Mouse (Mus musculus) limb, embryonic 14.5 days (tissue): ENCODE data around the gene Cuedc2. TPM values are rescaled to one million over a fixed set of nuclear protein-coding genes. Genes with fewer than 3 reads are reported as not detected.

Source experiments
- ATAC-seq: fragments of 200-750 bp; cut with Nextera tagmentation; 2 replicates; pipeline ENCODE4 v1.8.0; 2017; ENCODE audit warnings: low read depth, moderate number of reproducible peaks, moderate TSS enrichment; ENCODE audit not compliant: low FRiP score
- DNase-seq: peaks from one replicate; pipeline ENCODE4 v3.0.0-alpha.2; 2015; ENCODE audit warnings: low spot score
- H3K27ac ChIP-seq: fragments of 300-500 bp; sonication (generic); replicated peaks from 2 replicates; pipeline ENCODE4 v1.5.1; 2014; ENCODE audit warnings: low read depth, mild to moderate bottlenecking, low read length, moderate library complexity, mixed read lengths
- H3K27me3 ChIP-seq: fragments of 300-500 bp; sonication (generic); 2 replicates; pipeline ENCODE4 v1.6.1; 2014; ENCODE audit warnings: low read length, mixed read lengths; ENCODE audit not compliant: control insufficient read depth, insufficient read depth
- H3K36me3 ChIP-seq: fragments of 300-500 bp; sonication (generic); 2 replicates; pipeline ENCODE4 v1.6.1; 2014; ENCODE audit warnings: mild to moderate bottlenecking, low read length, moderate library complexity, mixed read lengths; ENCODE audit not compliant: control insufficient read depth, insufficient read depth
- H3K4me1 ChIP-seq: fragments of 300-500 bp; sonication (generic); 2 replicates; pipeline ENCODE4 v1.6.1; 2014; ENCODE audit warnings: antibody characterized with exemption, low read length, mixed read lengths; ENCODE audit not compliant: control insufficient read depth, insufficient read depth
- H3K4me2 ChIP-seq: fragments of 300-500 bp; sonication (generic); replicated peaks from 2 replicates; pipeline ENCODE4 v1.6.1; 2014; ENCODE audit warnings: low read depth, mild to moderate bottlenecking, low read length, moderate library complexity; ENCODE audit not compliant: severe bottlenecking
- H3K4me3 ChIP-seq: fragments of 300-500 bp; sonication (generic); replicated peaks from 2 replicates; pipeline ENCODE4 v1.5.1; 2014; ENCODE audit warnings: low read length
- H3K9ac ChIP-seq: fragments of 300-500 bp; sonication (generic); 2 replicates; pipeline ENCODE4 v1.6.1; 2014; ENCODE audit warnings: mild to moderate bottlenecking, low read depth, low read length, moderate library complexity; ENCODE audit not compliant: severe bottlenecking
- H3K9me3 ChIP-seq: fragments of 300-500 bp; sonication (generic); 2 replicates; pipeline ENCODE4 v1.6.1; 2016; ENCODE audit warnings: low read length; ENCODE audit not compliant: control insufficient read depth
- POLR2A ChIP-seq: fragments of 200-500 bp; IDR thresholded peaks from 2 replicates; pipeline ENCODE4 v1.8.0; 2012; ENCODE audit warnings: inconsistent platforms, mild to moderate bottlenecking, moderate library complexity, borderline replicate concordance; ENCODE audit not compliant: insufficient read depth, insufficient read length; ENCODE audit errors: extremely low read depth
- WGBS: fragments of 180-500 bp; shearing (Covaris S2); extraction: QIAGEN DNeasy Blood & Tissue Kit; methylation state at CpG from one replicate; pipeline ENCODE4 v1.1.7; 2014; 5-methylcytosine and 5-hydroxymethylcytosine counted together
- polyA plus RNA-seq, 2 experiments: library from polyadenylated mRNA; depleted of rRNA in 1 of 2; stranded (reverse) in 1 of 2; unstranded in 1 of 2; fragments of >200 nt; fragmentation: Nextera tagmentation in 1 of 2; extraction: Ambion mirVana in 1 of 2; gene quantifications; 2 replicates each; pipeline versions ENCODE4 v1.2.1 to v1.2.3; 2012 to 2014

The Cuedc2 gene
- polyA plus RNA-seq, 2 experiments, result 110 to 164 TPM

DNA sequence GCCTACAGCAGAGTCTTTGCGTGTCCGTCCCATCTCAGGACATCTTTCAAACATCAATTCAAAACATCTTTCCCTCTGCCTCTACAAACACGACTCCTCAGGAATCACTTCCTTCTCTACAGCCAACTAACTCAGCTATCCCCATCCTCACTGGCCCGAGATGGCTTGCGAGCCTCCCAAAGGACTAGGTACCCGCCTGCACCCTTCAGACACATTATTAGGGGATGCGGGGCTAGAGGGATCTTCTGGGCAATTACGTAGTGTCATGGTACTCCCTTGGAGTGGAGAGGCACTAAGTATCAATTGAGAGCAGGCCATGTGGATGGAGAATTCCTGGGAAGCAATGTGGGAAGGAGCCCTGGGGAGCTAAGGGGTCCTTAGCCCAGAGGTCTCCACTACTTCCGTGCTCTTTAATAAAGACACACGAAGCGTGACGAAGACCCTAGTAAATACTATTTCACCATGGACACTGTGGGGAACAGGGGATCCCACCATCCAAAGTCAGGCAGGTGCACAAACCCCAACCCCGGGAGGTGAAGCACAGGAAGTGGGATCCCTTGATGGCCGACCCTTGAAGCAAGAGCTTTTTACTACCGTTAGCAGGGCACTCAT is 677 bp downstream of the Cuedc2 start:
- WGBS, result 35% methylated on average over 15 of the region's 15 CpGs
- TF ChIP-seq POLR2A, result no peak
- H3K27me3 ChIP-seq, result no peaks in the 10 kb centered on the region
- ATAC-seq, result no peak
- H3K36me3 ChIP-seq, result no peaks in the 10 kb centered on the region
- H3K9me3 ChIP-seq, result no peaks in the 10 kb centered on the region
- H3K9ac ChIP-seq, result peak overlapping the region; percentile 75
- H3K4me2 ChIP-seq, result peak overlapping the region; percentile 76
- H3K27ac ChIP-seq, result no peak overlapping the region
- H3K4me3 ChIP-seq, result peak overlapping the region; percentile 77
- H3K4me1 ChIP-seq, result peaks cover 12% of the 10 kb centered on the region; the same call in 1 of the 2 replicates
- no peak for DNase-seq

DNA sequence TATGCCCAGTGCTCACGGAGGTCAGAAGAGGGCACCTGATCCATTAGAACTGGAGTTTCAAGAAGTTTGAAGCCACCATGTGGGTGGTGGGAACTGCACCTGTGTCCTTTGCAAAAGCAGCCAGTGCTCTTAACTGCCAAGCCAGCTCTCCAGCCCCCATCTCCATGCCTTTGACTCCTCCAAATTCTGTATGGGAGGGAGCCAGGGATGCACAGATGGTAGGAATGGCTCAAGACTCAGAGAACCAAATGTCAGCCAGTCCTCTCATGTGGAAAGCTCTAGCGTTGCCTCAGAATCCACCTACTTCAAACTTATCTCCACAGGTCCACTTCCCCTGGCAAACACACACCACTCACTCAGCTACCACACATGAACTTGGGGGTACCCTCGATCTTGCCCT is 4.6 kb downstream of the Cuedc2 start:
- peaks cover 24% of the 10 kb centered on the region for H3K36me3 ChIP-seq
- no peak overlapping the region for H3K9ac ChIP-seq
- 96% methylated on average over 3 of the region's 3 CpGs for WGBS
- no peak overlapping the region for H3K4me3 ChIP-seq
- no peak for ATAC-seq
- no peak for DNase-seq
- peaks cover 4% of the 10 kb centered on the region; the same call in 1 of the 2 replicates for H3K27me3 ChIP-seq
- H3K27ac ChIP-seq, result no peak overlapping the region
- H3K4me2 ChIP-seq, result no peak overlapping the region
- TF ChIP-seq POLR2A, result no peak
- H3K9me3 ChIP-seq, result no peaks in the 10 kb centered on the region
- H3K4me1 ChIP-seq, result peaks cover 14% of the 10 kb centered on the region

GRCm38 (mm10) chr19:46332721-46333339 is 5.7 kb downstream of the Cuedc2 start:
- no peak overlapping the region for H3K9ac ChIP-seq
- no peak overlapping the region for H3K27ac ChIP-seq
- H3K36me3 ChIP-seq, result peaks cover 24% of the 10 kb centered on the region
- H3K9me3 ChIP-seq, result no peaks in the 10 kb centered on the region
- peaks cover 11% of the 10 kb centered on the region for H3K4me1 ChIP-seq
- no peak for TF ChIP-seq POLR2A
- DNase-seq (no peak), ATAC-seq (no peak)
- no peak overlapping the region for H3K4me2 ChIP-seq
- 71% methylated on average over 7 of the region's 7 CpGs for WGBS
- H3K4me3 ChIP-seq, result no peak overlapping the region
- H3K27me3 ChIP-seq, result peaks cover 4% of the 10 kb centered on the region; the same call in 1 of the 2 replicates

DNA sequence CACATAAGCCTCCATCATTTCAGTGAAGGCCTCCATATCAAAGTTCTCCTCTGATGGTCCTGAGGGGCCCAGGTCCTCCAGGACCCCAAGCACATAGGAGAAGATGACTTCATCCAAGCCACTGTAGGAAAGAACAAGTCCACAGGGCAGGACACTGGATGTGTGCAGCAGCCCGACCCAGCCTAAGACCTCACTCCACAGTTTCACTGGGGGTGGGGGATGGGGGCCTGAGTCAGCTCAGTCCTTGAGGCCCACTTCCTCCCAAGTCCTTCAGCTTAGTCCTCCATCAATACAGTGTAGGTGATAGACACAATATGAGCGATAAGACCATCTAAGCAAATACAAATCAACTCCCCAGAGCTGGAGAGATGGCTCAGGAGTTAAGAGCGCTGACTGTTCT is 6.6 kb downstream of the Cuedc2 start:
- ATAC-seq (no peak), DNase-seq (no peak)
- H3K27ac ChIP-seq, result no peak overlapping the region
- no peak overlapping the region for H3K4me2 ChIP-seq
- no peak for TF ChIP-seq POLR2A
- H3K27me3 ChIP-seq, result peaks cover 10% of the 10 kb centered on the region; the same call in 1 of the 2 replicates
- no peak overlapping the region for H3K4me3 ChIP-seq
- peaks cover 7% of the 10 kb centered on the region for H3K4me1 ChIP-seq
- H3K9ac ChIP-seq, result no peak overlapping the region
- H3K36me3 ChIP-seq, result peaks cover 24% of the 10 kb centered on the region
- H3K9me3 ChIP-seq, result no peaks in the 10 kb centered on the region
- WGBS, result 85% methylated on average over 3 of the region's 3 CpGs

- ATAC-seq (no peak), DNase-seq (no peak)
- no peak overlapping the region for H3K27ac ChIP-seq
- H3K27me3 ChIP-seq, result peaks cover 16% of the 10 kb centered on the region; the same call in 1 of the 2 replicates
- no peak overlapping the region for H3K4me3 ChIP-seq
- H3K9ac ChIP-seq, result no peak overlapping the region
- H3K9me3 ChIP-seq, result no peaks in the 10 kb centered on the region
- 93% methylated on average over 14 of the region's 14 CpGs for WGBS
- H3K4me2 ChIP-seq, result no peak overlapping the region
- TF ChIP-seq POLR2A, result no peak
- H3K36me3 ChIP-seq, result peaks cover 24% of the 10 kb centered on the region
- H3K4me1 ChIP-seq, result peaks cover 7% of the 10 kb centered on the region
These were observed 7.2 kb downstream of the Cuedc2 start for GRCm38 (mm10) chr19:46331326-46331725.
